In genomic region chr1:87313843-87314570, GRCm38 (mm10) we compare ENCODE assay signal across 19 mouse cellular contexts. TPM values are rescaled to one million over a fixed set of nuclear protein-coding genes. Genes with fewer than 3 reads are reported as not detected.
"Had no signal": no experiment of that assay in that cellular context is flagged by ENCODE, and none has a peak within 500 bp of the region (broad histone marks: within the 10 kb centered on the region; RNA-seq: fewer than 3 reads in every experiment).

No protein-coding gene starts in this region.

- H3K4me2 ChIP-seq: limb, embryonic 12.5 days; limb, embryonic 15.5 days; liver, embryonic 11.5 days; lung, embryonic 14.5 days; midbrain, embryonic 12.5 days; midbrain, embryonic 15.5 days; neural tube, embryonic 12.5 days; neural tube, embryonic 15.5 days had no signal

- H3K27ac ChIP-seq: limb, embryonic 12.5 days; limb, embryonic 15.5 days; liver, embryonic 14.5 days; macrophage; midbrain, embryonic 12.5 days; midbrain, embryonic 15.5 days; neural tube, embryonic 12.5 days; neural tube, embryonic 15.5 days; stomach, postnatal 0 days had no signal

- H3K36me3 ChIP-seq: limb, embryonic 12.5 days; limb, embryonic 15.5 days; midbrain, embryonic 12.5 days; midbrain, embryonic 15.5 days; neural tube, embryonic 12.5 days; neural tube, embryonic 15.5 days had no signal

- H3K4me3 ChIP-seq: limb, embryonic 12.5 days; limb, embryonic 15.5 days; midbrain, embryonic 12.5 days; midbrain, embryonic 15.5 days; neural tube, embryonic 12.5 days; neural tube, embryonic 15.5 days had no signal

- H3K4me1 ChIP-seq: limb, embryonic 12.5 days; limb, embryonic 15.5 days; midbrain, embryonic 12.5 days; midbrain, embryonic 15.5 days; neural tube, embryonic 12.5 days had no signal

- H3K27me3 ChIP-seq: limb, embryonic 12.5 days; limb, embryonic 15.5 days; midbrain, embryonic 12.5 days; midbrain, embryonic 15.5 days; neural tube, embryonic 12.5 days; neural tube, embryonic 15.5 days had no signal

- H3K9me3 ChIP-seq: limb, embryonic 15.5 days; midbrain, embryonic 15.5 days; neural tube, embryonic 15.5 days had no signal

- DNase-seq: kidney, postnatal 14 days; kidney, postnatal 4 days; left cerebral cortex, postnatal 4 days; liver, postnatal 0 days; lung, embryonic 14.5 days; right cerebral cortex, adult 18-20 months; right cerebral cortex, postnatal 14 days; right cerebral cortex, postnatal 4 days; thymus, postnatal 36 days had no signal

- H3K9ac ChIP-seq: limb, embryonic 12.5 days; limb, embryonic 15.5 days; liver, embryonic 14.5 days; liver, postnatal 0 days; lung, embryonic 14.5 days; midbrain, embryonic 12.5 days; midbrain, embryonic 15.5 days; neural tube, embryonic 12.5 days; neural tube, embryonic 15.5 days had no signal

RNA-seq across cellular contexts. Expression of gene Efhd1, which starts 49.8 kb away (rescaled TPM):
- polyA plus RNA-seq: liver, embryonic 11.5 days; liver, embryonic 14.5 days; lung, embryonic 14.5 days had no signal
